Mouse (Mus musculus) lung, postnatal 25 days (tissue): ENCODE measurements at regions not wholly inside any gene's neighbourhood (a gene's known extent, or its start where the extent isn't known, plus 50 kb on each side); places are given as distances from the start of the nearest gene placed in this dataset.

Experiments used
- DNase-seq: peaks from one replicate; pipeline ENCODE4 v3.0.0; 2022; ENCODE audit warnings: low spot score

GRCm38 (mm10) chrX:13344701-13345100 lies 63.9 kb downstream of the Ddx3x start:
- peak; percentile 26 for DNase-seq

GRCm38 (mm10) chrX:13345126-13345525 lies 64.4 kb downstream of the Ddx3x start:
- no peak for DNase-seq

- no peak for DNase-seq
These were observed 65.4 kb downstream of the Ddx3x start for GRCm38 (mm10) chrX:13346011-13346631.

- peak; percentile 27 for DNase-seq
These were observed 65.9 kb downstream of the Ddx3x start for GRCm38 (mm10) chrX:13346696-13347026.

- peak; percentile 76 for DNase-seq
These were observed 66.5 kb downstream of the Ddx3x start for GRCm38 (mm10) chrX:13347027-13347840.

GRCm38 (mm10) chrX:13348415-13348814 lies 67.6 kb downstream of the Ddx3x start:
- no peak for DNase-seq

- DNase-seq: peak; percentile 60
These were observed 69.7 kb downstream of the Ddx3x start for GRCm38 (mm10) chrX:13350461-13350860.

- no peak for DNase-seq
These were observed 76.5 kb downstream of the Ddx3x start for GRCm38 (mm10) chrX:13357149-13357783.

- no peak for DNase-seq
These were observed 77.2 kb downstream of the Ddx3x start for GRCm38 (mm10) chrX:13357973-13358372.

GRCm38 (mm10) chrX:13360436-13360835 lies 79.7 kb downstream of the Ddx3x start:
- no peak for DNase-seq

- no peak for DNase-seq
These were observed 89.5 kb downstream of the Ddx3x start for GRCm38 (mm10) chrX:13370319-13370718.

GRCm38 (mm10) chrX:13372752-13373151 lies 92.0 kb downstream of the Ddx3x start:
- no peak for DNase-seq

- no peak for DNase-seq
These were observed 79.6 kb upstream of the Nyx start for GRCm38 (mm10) chrX:13386354-13386753.

GRCm38 (mm10) chrX:13398466-13398865 lies 67.4 kb upstream of the Nyx start:
- DNase-seq: no peak

GRCm38 (mm10) chrX:13412726-13413125 lies 53.2 kb upstream of the Nyx start:
- DNase-seq: no peak

- no peak for DNase-seq
These were observed 52.8 kb upstream of the Nyx start for GRCm38 (mm10) chrX:13413135-13413534.
